ENCODE assay signal across 14 mouse cellular contexts in the genomic region with DNA sequence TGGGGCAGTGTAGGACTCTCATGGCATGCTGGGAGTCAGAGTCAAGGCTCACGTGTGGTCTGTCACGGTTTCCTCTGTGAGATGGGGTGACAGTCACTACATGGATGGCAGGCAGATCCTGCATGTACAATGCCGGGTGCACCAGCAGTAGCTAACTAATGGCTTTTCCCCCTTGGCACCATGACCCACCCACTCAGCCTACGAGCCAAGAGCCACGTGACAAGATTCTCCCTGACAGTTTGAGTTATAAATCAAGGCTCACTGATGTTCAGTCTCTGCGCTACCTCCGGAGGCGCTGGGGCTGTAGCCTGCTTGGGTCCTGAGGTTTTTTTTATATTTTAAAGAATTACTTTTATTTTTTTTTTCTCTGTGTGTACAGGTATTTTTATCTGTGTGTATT. TPM values are rescaled to one million over a fixed set of nuclear protein-coding genes. Genes with fewer than 3 reads are reported as not detected.
DNase-seq lines count a peak whose midpoint lies in the region; ATAC-seq and TF ChIP-seq lines count a peak whose summit lies in the region.
"Had no signal": no experiment of that assay in that cellular context is flagged by ENCODE, and none has a peak within 500 bp of the region (broad histone marks: within the 10 kb centered on the region; RNA-seq: fewer than 3 reads in every experiment).

No protein-coding gene starts in this region.

- no peaks in the 10 kb centered on the region for H3K27me3 ChIP-seq in heart, embryonic 10.5 days (ENCODE audit: insufficient read depth, poor library complexity, severe bottlenecking)
- no peaks in the 10 kb centered on the region for H3K27me3 ChIP-seq in liver, embryonic 11.5 days (replicated peaks; ENCODE audit: control insufficient read depth, insufficient read depth, low read length)
- H3K27me3 ChIP-seq in liver, postnatal 0 days (ENCODE audit: insufficient read depth, low read length) = no peaks in the 10 kb centered on the region

- peaks cover 98% of the 10 kb centered on the region for H3K4me1 ChIP-seq in heart, embryonic 10.5 days
- H3K4me1 ChIP-seq in liver, embryonic 11.5 days (replicated peaks; ENCODE audit: control insufficient read depth, insufficient read depth, low read length) = peaks cover 90% of the 10 kb centered on the region
- H3K4me1 ChIP-seq in liver, postnatal 0 days (ENCODE audit: insufficient read depth) = peaks cover 88% of the 10 kb centered on the region

- H3K4me3 ChIP-seq in heart, embryonic 10.5 days = no peak overlapping the region
- H3K4me3 ChIP-seq in liver, embryonic 11.5 days (ENCODE audit: low read depth, low read length) = no peak overlapping the region
- H3K4me3 ChIP-seq in liver, postnatal 0 days (ENCODE audit: low read depth, low read length) = no peak overlapping the region

- no peaks in the 10 kb centered on the region for H3K36me3 ChIP-seq in heart, embryonic 10.5 days
- H3K36me3 ChIP-seq in liver, embryonic 11.5 days (ENCODE audit: control insufficient read depth, insufficient read depth, low read length) = no peaks in the 10 kb centered on the region
- H3K36me3 ChIP-seq in liver, postnatal 0 days (replicated peaks; ENCODE audit: insufficient read depth, low read length) = no peaks in the 10 kb centered on the region; the same call in 1 of the 2 replicates

- H3K4me2 ChIP-seq in liver, embryonic 11.5 days = peak overlapping the region; percentile 89
- peak overlapping the region; percentile 86 for H3K4me2 ChIP-seq in liver, postnatal 0 days (ENCODE audit: low read depth, low read length)

- DNase-seq in heart, embryonic 10.5 days (ENCODE audit: low spot score) = no peak
- DNase-seq in heart, postnatal 36 days = no peak
- DNase-seq in liver, embryonic 11.5 days (ENCODE audit: low spot score) = no peak
- no peak for DNase-seq in liver
- peak; percentile 17 for DNase-seq in adipocyte (ENCODE audit: low spot score)
- DNase-seq in liver, postnatal 0 days = no peak
- no peak for DNase-seq in thymus, postnatal 14 days
- no peak for DNase-seq in right cerebral cortex, postnatal 10 days (ENCODE audit: low spot score in 2 of 2)
- DNase-seq: adrenal gland, postnatal 25 days; thymus, adult 18-20 months had no signal

- H3K9ac ChIP-seq in liver, embryonic 11.5 days (ENCODE audit: low read depth, low read length) = 0 out of 2 replicates have a peak overlapping the region, but pooled peaks have one; percentile 3
- peak overlapping the region; percentile 52; the same call in 1 of the 2 replicates for H3K9ac ChIP-seq in liver, postnatal 0 days (replicated peaks)

- no peaks in the 10 kb centered on the region for H3K9me3 ChIP-seq in heart, embryonic 10.5 days
- H3K9me3 ChIP-seq in liver, embryonic 11.5 days (ENCODE audit: control insufficient read depth, low read length) = no peaks in the 10 kb centered on the region
- H3K9me3 ChIP-seq in liver, postnatal 0 days (ENCODE audit: low read length) = no peaks in the 10 kb centered on the region

- TF ChIP-seq EP300 in liver, postnatal 0 days (IDR thresholded peaks at IDR 0.05; ENCODE audit: low read depth) = no peak

- 80% methylated on average over 8 of the region's 8 CpGs for WGBS in heart, embryonic 10.5 days
- 65% methylated on average over 8 of the region's 8 CpGs for WGBS in liver, embryonic 11.5 days
- 69% methylated on average over 8 of the region's 8 CpGs for WGBS in liver, postnatal 0 days (ENCODE audit: insufficient replicate concordance)

- intact Hi-C loops in heart, postnatal 36 days (cut with DNase I) = no loop called here

- peak overlapping the region; percentile 63; the same call in 1 of the 2 replicates for H3K27ac ChIP-seq in heart, embryonic 10.5 days
- peak overlapping the region; percentile 93 for H3K27ac ChIP-seq in liver, embryonic 11.5 days (ENCODE audit: low read depth, low read length)
- peak overlapping the region; percentile 41; the same call in 1 of the 2 replicates for H3K27ac ChIP-seq in liver, postnatal 0 days (ENCODE audit: low read depth)

- no peak for TF ChIP-seq CTCF in liver, postnatal 0 days (IDR thresholded peaks at IDR 0.05; ENCODE audit: low read depth)

- no peak for ATAC-seq in liver, embryonic 11.5 days (replicated peaks; ENCODE audit: low FRiP score)
- no peak for ATAC-seq in liver, postnatal 0 days
- ATAC-seq: hindbrain, embryonic 16.5 days had no signal

RNA-seq across cellular contexts. Expression of a gene that starts 7.3 kb away (rescaled TPM):
- 6.7 and 8.7 TPM in 2 replicates for polyA plus RNA-seq in heart, embryonic 10.5 days (2016; fragmentation: Nextera tagmentation; extraction: Ambion mirVana)
- total RNA-seq in heart, postnatal 36 days (2021) = 10 to 100 TPM; 10.3 to 15.3 TPM
- polyA plus RNA-seq in liver, embryonic 11.5 days (2014; fragmentation: Nextera tagmentation; extraction: Ambion mirVana) = 9.9 and 10.6 TPM in 2 replicates
- polyA plus RNA-seq in liver, postnatal 0 days (2015; fragmentation: Nextera tagmentation; extraction: Ambion mirVana) = 4.9 and 6.2 TPM in 2 replicates

RNA-seq across cellular contexts. Expression of a gene that starts 33.3 kb away (rescaled TPM):
- not detected in 2 replicates for polyA plus RNA-seq in heart, embryonic 10.5 days (2016; fragmentation: Nextera tagmentation; extraction: Ambion mirVana)
- total RNA-seq in heart, postnatal 36 days (2021) = not detected
- not detected in 2 replicates for polyA plus RNA-seq in liver, embryonic 11.5 days (2014; fragmentation: Nextera tagmentation; extraction: Ambion mirVana)
- not detected in 2 replicates for polyA plus RNA-seq in liver, postnatal 0 days (2015; fragmentation: Nextera tagmentation; extraction: Ambion mirVana)
- total RNA-seq: adrenal gland, postnatal 25 days had no signal
- polyA plus RNA-seq: embryonic facial prominence, embryonic 11.5 days; forebrain, embryonic 11.5 days; kidney, embryonic 14.5 days had no signal

RNA-seq across cellular contexts. Expression of a gene that starts 33.8 kb away (rescaled TPM):
- 0.60 and 0.78 TPM in 2 replicates for polyA plus RNA-seq in heart, embryonic 10.5 days (2016; fragmentation: Nextera tagmentation; extraction: Ambion mirVana)
- total RNA-seq in heart, postnatal 36 days (2021) = 1 to 10 TPM in 1 of 2 experiments, under 1 TPM in 1; 0.97 to 1.8 TPM
- polyA plus RNA-seq in liver, embryonic 11.5 days (2014; fragmentation: Nextera tagmentation; extraction: Ambion mirVana) = 0.62 and 0.74 TPM in 2 replicates
- 0.32 TPM in 1 of 2 replicates, not detected in the other for polyA plus RNA-seq in liver, postnatal 0 days (2015; fragmentation: Nextera tagmentation; extraction: Ambion mirVana)

RNA-seq across cellular contexts. Expression of a gene that starts 34.6 kb away (rescaled TPM):
- 1.0 and 2.8 TPM in 2 replicates for polyA plus RNA-seq in heart, embryonic 10.5 days (2016; fragmentation: Nextera tagmentation; extraction: Ambion mirVana)
- total RNA-seq in heart, postnatal 36 days (2021) = 10 to 100 TPM; 39.8 to 50.8 TPM
- polyA plus RNA-seq in liver, embryonic 11.5 days (2014; fragmentation: Nextera tagmentation; extraction: Ambion mirVana) = 2.0 and 2.5 TPM in 2 replicates
- polyA plus RNA-seq in liver, postnatal 0 days (2015; fragmentation: Nextera tagmentation; extraction: Ambion mirVana) = 3.6 and 3.7 TPM in 2 replicates

RNA-seq across cellular contexts. Expression of a gene that starts 38.3 kb away (rescaled TPM):
- 8.5 and 10.3 TPM in 2 replicates for polyA plus RNA-seq in heart, embryonic 10.5 days (2016; fragmentation: Nextera tagmentation; extraction: Ambion mirVana)
- 10 to 100 TPM; 28.5 to 29.7 TPM for total RNA-seq in heart, postnatal 36 days (2021)
- 13.5 and 13.9 TPM in 2 replicates for polyA plus RNA-seq in liver, embryonic 11.5 days (2014; fragmentation: Nextera tagmentation; extraction: Ambion mirVana)
- polyA plus RNA-seq in liver, postnatal 0 days (2015; fragmentation: Nextera tagmentation; extraction: Ambion mirVana) = 15.2 and 16.3 TPM in 2 replicates

Comparison
In these comparisons a context has a peak if more than half of its experiments do, and no peak if none do; other contexts are left out.
1. H3K27ac ChIP-seq: peak in every context shown above with its lines; median percentile 93 in liver, embryonic 11.5 days; 63 in heart, embryonic 10.5 days; 41 in liver, postnatal 0 days.